Mouse (Mus musculus) stomach, embryonic 14.5 days (tissue): ENCODE measurements at regions not wholly inside any gene's neighbourhood (a gene's known extent, or its start where the extent isn't known, plus 50 kb on each side); places are given as distances from the start of the nearest gene placed in this dataset.

Source experiments
- ATAC-seq: fragments of 200-750 bp; cut with Nextera tagmentation; 2 replicates; pipeline ENCODE4 v1.8.0; 2017; ENCODE audit warnings: low read depth, moderate TSS enrichment; ENCODE audit not compliant: insufficient number of reproducible peaks, insufficient read depth, low FRiP score
- H3K27ac ChIP-seq: fragments of 300-500 bp; sonication (generic); 2 replicates; pipeline ENCODE4 v1.5.1; 2014; ENCODE audit warnings: mild to moderate bottlenecking, low read length, moderate library complexity, mixed read lengths
- H3K27me3 ChIP-seq: fragments of 300-500 bp; sonication (generic); 2 replicates; pipeline ENCODE4 v1.6.1; 2014; ENCODE audit warnings: low read length, control low read depth, mixed read lengths; ENCODE audit not compliant: control insufficient read depth, insufficient read depth
- H3K36me3 ChIP-seq: fragments of 300-500 bp; sonication (generic); 2 replicates; pipeline ENCODE4 v1.6.1; 2014; ENCODE audit warnings: mild to moderate bottlenecking, control low read depth, low read length, moderate library complexity, mixed read lengths; ENCODE audit not compliant: control insufficient read depth, insufficient read depth
- H3K4me1 ChIP-seq: fragments of 300-500 bp; sonication (generic); 2 replicates; pipeline ENCODE4 v1.6.1; 2014; ENCODE audit warnings: low read length, control low read depth, mixed read lengths; ENCODE audit not compliant: control insufficient read depth, insufficient read depth
- H3K4me2 ChIP-seq: fragments of 300-500 bp; sonication (generic); replicated peaks from 2 replicates; pipeline ENCODE4 v1.6.1; 2014; ENCODE audit warnings: low read depth, low read length, control low read depth
- H3K4me3 ChIP-seq: fragments of 300-500 bp; sonication (generic); 2 replicates; pipeline ENCODE4 v1.5.1; 2014; ENCODE audit warnings: low read depth, low read length, control low read depth
- H3K9ac ChIP-seq: fragments of 300-500 bp; sonication (generic); replicated peaks from 2 replicates; pipeline ENCODE4 v1.6.1; 2014; ENCODE audit warnings: low read depth, mild to moderate bottlenecking, control low read depth, low read length, moderate library complexity, mixed read lengths
- H3K9me3 ChIP-seq: fragments of 300-500 bp; sonication (generic); 2 replicates; pipeline ENCODE4 v1.6.1; 2016; ENCODE audit warnings: low read depth, low read length, control low read depth; ENCODE audit not compliant: control insufficient read depth
- whole genome bisulfite sequencing: fragments of 180-500 bp; shearing (Covaris S2); extraction: QIAGEN DNeasy Blood & Tissue Kit; methylation state at CpG from one replicate; pipeline ENCODE4 v1.1.7; 2014; 5-methylcytosine and 5-hydroxymethylcytosine counted together

- ATAC-seq = no peak; the same call in 1 of the 2 replicates
- Histone ChIP-seq H3K27me3 (no peaks in the 10 kb centered on the region), H3K9ac (no peak overlapping the region), H3K4me2 (no peak overlapping the region), H3K27ac (no peak overlapping the region), H3K4me3 (no peak overlapping the region), H3K4me1 (no peaks in the 10 kb centered on the region), H3K9me3 (no peaks in the 10 kb centered on the region), H3K36me3 (no peaks in the 10 kb centered on the region)
- WGBS = 51% methylated on average over 7 of the region's 7 CpGs
Measured at GRCm38 (mm10) chr8:49015701-49016100, 171.9 kb upstream of the Tenm3 start.

- WGBS = 45% methylated on average over 8 of the region's 8 CpGs
- H3K4me1 ChIP-seq = no peaks in the 10 kb centered on the region
- H3K36me3 ChIP-seq = no peaks in the 10 kb centered on the region
- H3K27ac ChIP-seq = no peak overlapping the region
- no peak overlapping the region for H3K4me2 ChIP-seq
- H3K27me3 ChIP-seq = no peaks in the 10 kb centered on the region
- ATAC-seq = no peak
- no peak overlapping the region for H3K9ac ChIP-seq
- H3K9me3 ChIP-seq = no peaks in the 10 kb centered on the region
- H3K4me3 ChIP-seq = no peak overlapping the region
Measured at GRCm38 (mm10) chr8:49015200-49015599, 171.4 kb upstream of the Tenm3 start.

GRCm38 (mm10) chr8:49006236-49006965 lies 162.7 kb upstream of the Tenm3 start:
- Histone ChIP-seq H3K9me3 (no peaks in the 10 kb centered on the region), H3K4me3 (no peak overlapping the region), H3K27ac (no peak overlapping the region), H3K27me3 (no peaks in the 10 kb centered on the region), H3K36me3 (no peaks in the 10 kb centered on the region), H3K4me1 (no peaks in the 10 kb centered on the region), H3K4me2 (no peak overlapping the region), H3K9ac (no peak overlapping the region)
- WGBS = 59% methylated on average over 11 of the region's 11 CpGs
- ATAC-seq = no peak

- no peak overlapping the region for H3K4me3 ChIP-seq
- WGBS = 38% methylated on average over 8 of the region's 8 CpGs
- no peak overlapping the region for H3K27ac ChIP-seq
- H3K4me2 ChIP-seq = no peak overlapping the region
- no peak for ATAC-seq
- H3K4me1 ChIP-seq = no peaks in the 10 kb centered on the region
- no peaks in the 10 kb centered on the region for H3K9me3 ChIP-seq
- H3K27me3 ChIP-seq = no peaks in the 10 kb centered on the region
- H3K36me3 ChIP-seq = no peaks in the 10 kb centered on the region
- no peak overlapping the region for H3K9ac ChIP-seq
Measured at GRCm38 (mm10) chr8:48981667-48982066, 137.9 kb upstream of the Tenm3 start.

GRCm38 (mm10) chr8:48980755-48981154 lies 137.0 kb upstream of the Tenm3 start:
- 78% methylated on average over 7 of the region's 7 CpGs for WGBS
- ATAC-seq = no peak
- H3K4me3 ChIP-seq = no peak overlapping the region
- H3K27me3 ChIP-seq = no peaks in the 10 kb centered on the region
- H3K4me1 ChIP-seq = no peaks in the 10 kb centered on the region
- no peak overlapping the region for H3K27ac ChIP-seq
- no peak overlapping the region for H3K9ac ChIP-seq
- H3K9me3 ChIP-seq = no peaks in the 10 kb centered on the region
- no peak overlapping the region for H3K4me2 ChIP-seq
- H3K36me3 ChIP-seq = no peaks in the 10 kb centered on the region

GRCm38 (mm10) chr8:48970655-48971054 lies 126.9 kb upstream of the Tenm3 start:
- no peaks in the 10 kb centered on the region for H3K4me1 ChIP-seq
- H3K9me3 ChIP-seq = no peaks in the 10 kb centered on the region
- H3K27ac ChIP-seq = no peak overlapping the region
- H3K27me3 ChIP-seq = no peaks in the 10 kb centered on the region
- H3K4me3 ChIP-seq = no peak overlapping the region
- no peak overlapping the region for H3K9ac ChIP-seq
- H3K36me3 ChIP-seq = no peaks in the 10 kb centered on the region
- 88% methylated on average over 5 of the region's 5 CpGs for WGBS
- H3K4me2 ChIP-seq = no peak overlapping the region
- ATAC-seq = no peak

- Histone ChIP-seq H3K9me3 (no peaks in the 10 kb centered on the region), H3K27ac (no peak overlapping the region), H3K27me3 (no peaks in the 10 kb centered on the region), H3K4me3 (no peak overlapping the region), H3K4me1 (no peaks in the 10 kb centered on the region), H3K4me2 (no peak overlapping the region), H3K36me3 (no peaks in the 10 kb centered on the region), H3K9ac (no peak overlapping the region)
- no peak for ATAC-seq
- 78% methylated on average over 1 of the region's 1 CpGs for WGBS
Measured at GRCm38 (mm10) chr8:48964929-48965328, 121.2 kb upstream of the Tenm3 start.

GRCm38 (mm10) chr8:48957614-48958013 lies 113.9 kb upstream of the Tenm3 start:
- Histone ChIP-seq H3K27me3 (no peaks in the 10 kb centered on the region), H3K36me3 (no peaks in the 10 kb centered on the region), H3K27ac (no peak overlapping the region), H3K4me1 (no peaks in the 10 kb centered on the region), H3K4me3 (no peak overlapping the region), H3K4me2 (no peak overlapping the region), H3K9ac (no peak overlapping the region), H3K9me3 (no peaks in the 10 kb centered on the region)
- ATAC-seq = no peak
- WGBS = 82% methylated on average over 5 of the region's 5 CpGs

- WGBS = 86% methylated on average over 10 of the region's 10 CpGs
- H3K27me3 ChIP-seq = no peaks in the 10 kb centered on the region
- ATAC-seq = no peak
- H3K9ac ChIP-seq = no peak overlapping the region
- H3K4me1 ChIP-seq = no peaks in the 10 kb centered on the region
- no peak overlapping the region for H3K4me3 ChIP-seq
- H3K36me3 ChIP-seq = no peaks in the 10 kb centered on the region
- no peak overlapping the region for H3K27ac ChIP-seq
- H3K9me3 ChIP-seq = no peaks in the 10 kb centered on the region
- H3K4me2 ChIP-seq = no peak overlapping the region
Measured at GRCm38 (mm10) chr8:48951412-48951811, 107.7 kb upstream of the Tenm3 start.
